Mouse (Mus musculus) erythroid progenitor cell, adult 5-6 weeks (primary cell): Measurements from ENCODE around the gene Fam71b. TPM values are rescaled to one million over a fixed set of nuclear protein-coding genes. Genes with fewer than 3 reads are reported as not detected.

Experiments
- total RNA-seq, 2 experiments: library from RNA; stranded (forward) in 1 of 2; stranded (reverse) in 1 of 2; fragments of 150-400 nt in 1 of 2; fragments of 186-747, 209-891 nt in 1 of 2; gene quantifications; 2 replicates each; pipeline versions ENCODE4 v1.2.3 to v1.2.4; 2015 to 2017; ENCODE audit warnings: low replicate concordance in 2 of 2

Gene Fam71b
- total RNA-seq, 2 experiments from 2014 or later, result not detected

Other genes starting within 250 kb of the Fam71b start
- not detected in 2 replicates for gene Nipal4, start 230.1 kb upstream of the Fam71b start, total RNA-seq (2015; ENCODE audit: low replicate concordance)
- gene Nipal4, start 230.1 kb upstream of the Fam71b start, total RNA-seq (2017; ENCODE audit: low replicate concordance), result not detected in 2 replicates
- gene Fndc9, start 161.0 kb upstream of the Fam71b start, total RNA-seq (2015; ENCODE audit: low replicate concordance), result not detected in 2 replicates
- gene Fndc9, start 161.0 kb upstream of the Fam71b start, total RNA-seq (2017; ENCODE audit: low replicate concordance), result not detected in 2 replicates
- 42.9 and 56.6 TPM in 2 replicates for gene Cyfip2, start 83.7 kb upstream of the Fam71b start, total RNA-seq (2015; ENCODE audit: low replicate concordance)
- 13.5 and 14.4 TPM in 2 replicates for gene Cyfip2, start 83.7 kb upstream of the Fam71b start, total RNA-seq (2017; ENCODE audit: low replicate concordance)
- 3.2 and 5.0 TPM in 2 replicates for gene Itk, start 7.0 kb upstream of the Fam71b start, total RNA-seq (2015; ENCODE audit: low replicate concordance)
- 2.2 and 2.9 TPM in 2 replicates for gene Itk, start 7.0 kb upstream of the Fam71b start, total RNA-seq (2017; ENCODE audit: low replicate concordance)
- gene Med7, start 40.4 kb downstream of the Fam71b start, total RNA-seq (2015; ENCODE audit: low replicate concordance), result 125 and 166 TPM in 2 replicates
- 59.0 and 65.5 TPM in 2 replicates for gene Med7, start 40.4 kb downstream of the Fam71b start, total RNA-seq (2017; ENCODE audit: low replicate concordance)
- 2.1 TPM in 1 of 2 replicates, not detected in the other for gene Havcr2, start 58.4 kb downstream of the Fam71b start, total RNA-seq (2015; ENCODE audit: low replicate concordance)
- gene Havcr2, start 58.4 kb downstream of the Fam71b start, total RNA-seq (2017; ENCODE audit: low replicate concordance), result 1.5 and 2.5 TPM in 2 replicates
- gene Gm12169, start 127.7 kb downstream of the Fam71b start, total RNA-seq (2015; ENCODE audit: low replicate concordance), result not detected in 2 replicates
- gene Gm12169, start 127.7 kb downstream of the Fam71b start, total RNA-seq (2017; ENCODE audit: low replicate concordance), result not detected in 2 replicates
- gene BC053393, start 175.0 kb downstream of the Fam71b start, total RNA-seq (2015; ENCODE audit: low replicate concordance), result not detected in 2 replicates
- gene BC053393, start 175.0 kb downstream of the Fam71b start, total RNA-seq (2017; ENCODE audit: low replicate concordance), result not detected in 2 replicates
- not detected in 2 replicates for gene Dppa1, start 232.7 kb downstream of the Fam71b start, total RNA-seq (2015; ENCODE audit: low replicate concordance)
- gene Dppa1, start 232.7 kb downstream of the Fam71b start, total RNA-seq (2017; ENCODE audit: low replicate concordance), result not detected in 2 replicates